Mouse (Mus musculus) embryonic facial prominence, embryonic 12.5 days (tissue): ENCODE results near the gene Trappc1. TPM values are rescaled to one million over a fixed set of nuclear protein-coding genes. Genes with fewer than 3 reads are reported as not detected.

Source experiments
- ATAC-seq: fragments of 200-750 bp; cut with Nextera tagmentation; 2 replicates; pipeline ENCODE4 v1.8.0; 2017; ENCODE audit not compliant: insufficient number of reproducible peaks, insufficient read depth, low FRiP score, low TSS enrichment
- H3K27ac ChIP-seq: fragments of 300-500 bp; sonication (generic); 2 replicates; pipeline ENCODE4 v1.5.1; 2016; ENCODE audit warnings: mild to moderate bottlenecking
- H3K27me3 ChIP-seq: fragments of 300-500 bp; sonication (generic); 2 replicates; pipeline ENCODE4 v1.6.1; 2016; ENCODE audit warnings: mild to moderate bottlenecking, moderate library complexity
- H3K36me3 ChIP-seq: fragments of 300-500 bp; sonication (generic); 2 replicates; pipeline ENCODE4 v1.6.1; 2016; ENCODE audit warnings: mild to moderate bottlenecking
- H3K4me1 ChIP-seq: fragments of 300-500 bp; sonication (generic); 2 replicates; pipeline ENCODE4 v1.6.1; 2016
- H3K4me2 ChIP-seq: fragments of 300-500 bp; sonication (generic); replicated peaks from 2 replicates; pipeline ENCODE4 v1.6.1; 2016; ENCODE audit warnings: mild to moderate bottlenecking, moderate library complexity
- H3K4me3 ChIP-seq: fragments of 300-500 bp; sonication (generic); 2 replicates; pipeline ENCODE4 v1.5.1; 2016; ENCODE audit warnings: mild to moderate bottlenecking
- H3K9ac ChIP-seq: fragments of 300-500 bp; sonication (generic); 2 replicates; pipeline ENCODE4 v1.6.1; 2016; ENCODE audit warnings: mild to moderate bottlenecking, moderate library complexity
- H3K9me3 ChIP-seq: fragments of 300-500 bp; sonication (generic); 2 replicates; pipeline ENCODE4 v1.6.1; 2016; ENCODE audit warnings: mild to moderate bottlenecking, moderate library complexity
- WGBS: fragments of 180-500 bp; shearing (Covaris S2); methylation state at CpG from one replicate; pipeline ENCODE4 v1.1.7; 2016; 5-methylcytosine and 5-hydroxymethylcytosine counted together
- polyA plus RNA-seq: library from polyadenylated mRNA; unstranded; fragments of >200 nt; fragmentation: Nextera tagmentation; extraction: Ambion mirVana; gene quantifications from 2 replicates; pipeline ENCODE4 v1.2.1, GENCODE M21; 2016

Gene Trappc1
- polyA plus RNA-seq, 1 experiment from 2014 or later: 164 TPM

- Histone ChIP-seq H3K36me3 (peaks cover 17% of the 10 kb centered on the region), H3K27me3 (no peaks in the 10 kb centered on the region), H3K4me2 (peak overlapping the region; percentile 39), H3K27ac (peak overlapping the region; percentile 78), H3K4me3 (0 out of 2 replicates have a peak overlapping the region, but pooled peaks have one; percentile 0), H3K9me3 (no peaks in the 10 kb centered on the region), H3K9ac (0 out of 2 replicates have a peak overlapping the region, but pooled peaks have one; percentile 15), H3K4me1 (peaks cover 23% of the 10 kb centered on the region)
- WGBS: 48% methylated on average over 12 of the region's 12 CpGs
- ATAC-seq: no peak
These were observed 47.8 kb downstream of the Trappc1 start for GRCm38 (mm10) chr11:69371601-69372000.

GRCm38 (mm10) chr11:69372056-69372779 is 48.4 kb downstream of the Trappc1 start:
- peak overlapping the region; percentile 39 for H3K4me2 ChIP-seq
- 62% methylated on average over 12 of the region's 12 CpGs for WGBS
- no peaks in the 10 kb centered on the region for H3K9me3 ChIP-seq
- H3K4me3 ChIP-seq: 0 out of 2 replicates have a peak overlapping the region, but pooled peaks have one; percentile 0
- H3K9ac ChIP-seq: 0 out of 2 replicates have a peak overlapping the region, but pooled peaks have one; percentile 15
- peaks cover 17% of the 10 kb centered on the region for H3K36me3 ChIP-seq
- H3K27me3 ChIP-seq: no peaks in the 10 kb centered on the region
- peak overlapping the region; percentile 78 for H3K27ac ChIP-seq
- H3K4me1 ChIP-seq: peaks cover 23% of the 10 kb centered on the region
- ATAC-seq: no peak

GRCm38 (mm10) chr11:69372780-69373170 is 49.0 kb downstream of the Trappc1 start:
- peak overlapping the region; percentile 78 for H3K27ac ChIP-seq
- no peaks in the 10 kb centered on the region for H3K9me3 ChIP-seq
- no peak overlapping the region for H3K9ac ChIP-seq
- H3K4me1 ChIP-seq: peaks cover 23% of the 10 kb centered on the region
- no peak overlapping the region for H3K4me3 ChIP-seq
- H3K4me2 ChIP-seq: no peak overlapping the region
- ATAC-seq: no peak
- 61% methylated on average over 3 of the region's 3 CpGs for WGBS
- no peaks in the 10 kb centered on the region for H3K27me3 ChIP-seq
- peaks cover 21% of the 10 kb centered on the region for H3K36me3 ChIP-seq

GRCm38 (mm10) chr11:69373223-69373965 is 49.6 kb downstream of the Trappc1 start:
- Histone ChIP-seq H3K9ac (0 out of 2 replicates have a peak overlapping the region, but pooled peaks have one; percentile 3), H3K27me3 (no peaks in the 10 kb centered on the region), H3K4me3 (no peak overlapping the region), H3K27ac (no peak overlapping the region), H3K9me3 (no peaks in the 10 kb centered on the region), H3K4me1 (peaks cover 23% of the 10 kb centered on the region), H3K36me3 (peaks cover 24% of the 10 kb centered on the region), H3K4me2 (no peak overlapping the region)
- WGBS: 91% methylated on average over 16 of the region's 16 CpGs
- ATAC-seq: no peak

Other genes with a start within 250 kb of the Trappc1 start
- 84.3 and 85.0 TPM in 2 replicates for gene Vamp2, start 235.5 kb upstream of the Trappc1 start, polyA plus RNA-seq
- gene Per1, start 228.8 kb upstream of the Trappc1 start, polyA plus RNA-seq: 11.4 and 11.5 TPM in 2 replicates
- gene Hes7, start 203.6 kb upstream of the Trappc1 start, polyA plus RNA-seq: 0.65 and 0.73 TPM in 2 replicates
- gene 9130213A22Rik, start 201.4 kb upstream of the Trappc1 start, polyA plus RNA-seq: 0.14 and 0.40 TPM in 2 replicates
- 0.47 and 0.89 TPM in 2 replicates for gene Aloxe3, start 198.1 kb upstream of the Trappc1 start, polyA plus RNA-seq
- 0.15 and 0.19 TPM in 2 replicates for gene Alox12b, start 167.0 kb upstream of the Trappc1 start, polyA plus RNA-seq
- gene Alox8, start 126.1 kb upstream of the Trappc1 start, polyA plus RNA-seq: 0.12 and 0.20 TPM in 2 replicates
- 0.10 and 0.17 TPM in 2 replicates for gene Gucy2e, start 86.9 kb upstream of the Trappc1 start, polyA plus RNA-seq
- 31.2 and 34.1 TPM in 2 replicates for gene Cntrob, start 205 bp upstream of the Trappc1 start, polyA plus RNA-seq
- gene Kcnab3, start 2.3 kb downstream of the Trappc1 start, polyA plus RNA-seq: 2.2 and 2.4 TPM in 2 replicates
- 24.1 and 25.0 TPM in 2 replicates for gene Rnf227, start 16.5 kb downstream of the Trappc1 start, polyA plus RNA-seq
- gene Chd3, start 45.4 kb downstream of the Trappc1 start, polyA plus RNA-seq: 130 and 135 TPM in 2 replicates
- 126 and 129 TPM in 2 replicates for gene Naa38, start 71.5 kb downstream of the Trappc1 start, polyA plus RNA-seq
- 44.6 and 50.0 TPM in 2 replicates for gene Cyb5d1, start 71.7 kb downstream of the Trappc1 start, polyA plus RNA-seq
- 18.1 and 21.3 TPM in 2 replicates for gene Tmem88, start 74.3 kb downstream of the Trappc1 start, polyA plus RNA-seq
- gene Kdm6b, start 89.7 kb downstream of the Trappc1 start, polyA plus RNA-seq: 42.3 and 43.4 TPM in 2 replicates
- gene Dnah2, start 225.1 kb downstream of the Trappc1 start, polyA plus RNA-seq: 2.4 and 2.8 TPM in 2 replicates
- 57.0 and 61.9 TPM in 2 replicates for gene Efnb3, start 236.2 kb downstream of the Trappc1 start, polyA plus RNA-seq